Mouse (Mus musculus) ES-E14 (cell line): ENCODE results near the gene Ints6.

Experiments used
- CHD2 ChIP-seq: IDR thresholded peaks from 2 replicates; pipeline ENCODE4 v1.6.1; 2014; ENCODE audit warnings: mild to moderate bottlenecking, low read depth, low read length, inconsistent platforms
- HCFC1 ChIP-seq: IDR thresholded peaks from 2 replicates; pipeline ENCODE4 v1.6.1; 2012; ENCODE audit warnings: low read length, inconsistent platforms, borderline replicate concordance; ENCODE audit not compliant: insufficient read depth
- MAFK ChIP-seq: IDR thresholded peaks from 2 replicates; pipeline ENCODE4 v1.6.1; 2014; ENCODE audit warnings: mild to moderate bottlenecking, low read depth, low read length, inconsistent platforms; ENCODE audit not compliant: insufficient read depth
- ZC3H11A ChIP-seq: IDR thresholded peaks from 2 replicates; pipeline ENCODE4 v1.6.1; 2012; ENCODE audit warnings: low read depth, mild to moderate bottlenecking, inconsistent platforms, low read length, borderline replicate concordance
- ZNF384 ChIP-seq: IDR thresholded peaks from 2 replicates; pipeline ENCODE4 v1.6.1; 2012; ENCODE audit warnings: low read depth, low read length, inconsistent platforms

DNA sequence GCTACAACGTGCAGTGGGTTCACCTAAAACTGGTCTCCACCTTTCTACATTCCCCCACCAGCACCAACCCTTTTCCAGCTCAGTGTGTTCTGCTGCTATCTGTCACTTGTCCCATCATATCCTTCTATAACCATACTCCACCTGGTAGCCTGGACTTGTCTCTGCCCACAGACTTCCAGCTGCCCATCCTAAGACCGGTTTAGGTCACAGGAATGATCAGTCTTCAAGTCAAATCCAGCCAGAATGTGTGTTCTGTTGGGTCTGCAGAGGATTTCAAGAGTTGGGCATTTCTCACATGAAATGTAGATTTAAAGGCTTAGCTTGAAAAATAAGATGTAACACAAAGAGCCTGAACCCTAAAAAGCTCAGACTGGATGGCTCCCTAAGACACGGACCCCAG is 87.3 kb downstream of the Ints6 start:
- no peak for TF ChIP-seq ZC3H11A
- TF ChIP-seq ZNF384: no peak
- TF ChIP-seq CHD2: no peak
- no peak for TF ChIP-seq MAFK
- no peak for TF ChIP-seq HCFC1
